Mouse (Mus musculus): ENCODE measurements around the gene Gin1. TPM values are rescaled to one million over a fixed set of nuclear protein-coding genes. Genes with fewer than 3 reads are reported as not detected.

Gene Gin1
- total RNA-seq, 2 experiments from 2014 or later, result 8.8 to 10.5 TPM

GRCm38 (mm10) chr1:97795936-97796335, 26.0 kb downstream of the Gin1 start:
- no peak for DNase-seq (ENCODE audit: extremely low spot score in 1 of 2, low spot score in 2 of 2)
- intact Hi-C loops (cut with DNase I), result no loop called here
- no peak overlapping the region for H3K27ac ChIP-seq
- no peak overlapping the region for H3K4me3 ChIP-seq
- no peak for TF ChIP-seq CTCF (IDR thresholded peaks at IDR 0.05)

GRCm38 (mm10) chr1:97802207-97802902, 32.4 kb downstream of the Gin1 start:
- intact Hi-C loops (cut with DNase I), result loop anchor here (5.0 kb wide), 1 partner anchor 765 kb away; no protein-coding TSS in a partner anchor
- Histone ChIP-seq H3K4me3 (no peak overlapping the region), H3K27ac (no peak overlapping the region)
- no peak for DNase-seq (ENCODE audit: extremely low spot score in 1 of 2, low spot score in 2 of 2)
- peak; percentile 80 for TF ChIP-seq CTCF (IDR thresholded peaks at IDR 0.05)

- H3K27ac ChIP-seq, result no peak overlapping the region
- no peak for DNase-seq (ENCODE audit: extremely low spot score in 1 of 2, low spot score in 2 of 2)
- intact Hi-C loops (cut with DNase I), result loop anchor here (5.0 kb wide), 1 partner anchor 767 kb away; no protein-coding TSS in a partner anchor
- no peak overlapping the region for H3K4me3 ChIP-seq
- TF ChIP-seq CTCF (IDR thresholded peaks at IDR 0.05), result no peak
Observed at GRCm38 (mm10) chr1:97804520-97804919, 34.5 kb downstream of the Gin1 start.

- DNase-seq (ENCODE audit: extremely low spot score in 1 of 2, low spot score in 2 of 2), result no peak
- H3K27ac ChIP-seq, result no peak overlapping the region
- H3K4me3 ChIP-seq, result no peak overlapping the region
- intact Hi-C loops (cut with DNase I), result loop anchor here (2.0 to 5.0 kb wide), 4 partner anchors 368 to 713 kb away; no protein-coding TSS in a partner anchor
- TF ChIP-seq CTCF (IDR thresholded peaks at IDR 0.05), result peak; percentile 77
Observed at GRCm38 (mm10) chr1:97809255-97809912, 39.4 kb downstream of the Gin1 start.

GRCm38 (mm10) chr1:97821282-97821681, 51.3 kb downstream of the Gin1 start:
- TF ChIP-seq CTCF (IDR thresholded peaks at IDR 0.05), result no peak
- no peak overlapping the region for H3K27ac ChIP-seq
- no peak overlapping the region for H3K4me3 ChIP-seq
- intact Hi-C loops (cut with DNase I), result no loop called here
- no peak for DNase-seq (ENCODE audit: extremely low spot score in 1 of 2, low spot score in 2 of 2)

GRCm38 (mm10) chr1:97822203-97822602, 52.2 kb downstream of the Gin1 start:
- TF ChIP-seq CTCF (IDR thresholded peaks at IDR 0.05), result no peak
- H3K4me3 ChIP-seq, result no peak overlapping the region
- intact Hi-C loops (cut with DNase I), result no loop called here
- no peak for DNase-seq (ENCODE audit: extremely low spot score in 1 of 2, low spot score in 2 of 2)
- H3K27ac ChIP-seq, result no peak overlapping the region

GRCm38 (mm10) chr1:97822904-97823303, 52.9 kb downstream of the Gin1 start:
- Histone ChIP-seq H3K27ac (no peak overlapping the region), H3K4me3 (no peak overlapping the region)
- TF ChIP-seq CTCF (IDR thresholded peaks at IDR 0.05), result no peak
- DNase-seq (ENCODE audit: extremely low spot score in 1 of 2, low spot score in 2 of 2), result no peak
- intact Hi-C loops (cut with DNase I), result no loop called here

GRCm38 (mm10) chr1:97827566-97827965, 57.6 kb downstream of the Gin1 start:
- H3K4me3 ChIP-seq, result no peak overlapping the region
- DNase-seq (ENCODE audit: extremely low spot score in 1 of 2, low spot score in 2 of 2), result no peak
- H3K27ac ChIP-seq, result peak overlapping the region; percentile 45; the same call in 1 of the 2 replicates

GRCm38 (mm10) chr1:97828087-97828486, 58.1 kb downstream of the Gin1 start:
- no peak overlapping the region for H3K4me3 ChIP-seq
- TF ChIP-seq CTCF (IDR thresholded peaks at IDR 0.05), result no peak
- no peak for DNase-seq (ENCODE audit: extremely low spot score in 1 of 2, low spot score in 2 of 2)
- peak overlapping the region; percentile 45; the same call in 1 of the 2 replicates for H3K27ac ChIP-seq
- intact Hi-C loops (cut with DNase I), result loop anchor here (2.0 kb wide), 1 partner anchor 365 kb away; no protein-coding TSS in a partner anchor

More at GRCm38 (mm10) chr1:97827566-97827965, 57.6 kb downstream of the Gin1 start:
- no peak for TF ChIP-seq CTCF (IDR thresholded peaks at IDR 0.05)
- intact Hi-C loops (cut with DNase I), result no loop called here

GRCm38 (mm10) chr1:97833466-97834353, 63.7 kb downstream of the Gin1 start:
- no peak for TF ChIP-seq CTCF (IDR thresholded peaks at IDR 0.05)
- DNase-seq (ENCODE audit: extremely low spot score in 1 of 2, low spot score in 2 of 2), result no peak
- no peak overlapping the region for H3K27ac ChIP-seq
- H3K4me3 ChIP-seq, result no peak overlapping the region
- intact Hi-C loops (cut with DNase I), result no loop called here

GRCm38 (mm10) chr1:97834354-97834822, 64.4 kb downstream of the Gin1 start:
- no peak overlapping the region for H3K4me3 ChIP-seq
- no peak for TF ChIP-seq CTCF (IDR thresholded peaks at IDR 0.05)
- intact Hi-C loops (cut with DNase I), result no loop called here
- no peak overlapping the region for H3K27ac ChIP-seq
- DNase-seq (ENCODE audit: extremely low spot score in 1 of 2, low spot score in 2 of 2), result no peak

Other genes with a start within 250 kb of the Gin1 start
- 10 to 100 TPM; 70.4 to 84.7 TPM for gene D1Ertd622e, start 108.1 kb upstream of the Gin1 start, total RNA-seq (2021)
- gene Ppip5k2, start 239 bp downstream of the Gin1 start, total RNA-seq (2021), result 10 to 100 TPM; 27.2 to 30.5 TPM

Measured in left cerebral cortex, adult 2 months (tissue).